Mouse (Mus musculus): ENCODE measurements around the gene Fam92b. TPM values are rescaled to one million over a fixed set of nuclear protein-coding genes. Genes with fewer than 3 reads are reported as not detected.

The Fam92b gene
- 1.6 and 3.0 TPM in 2 replicates for polyA plus RNA-seq (2016; fragmentation: Nextera tagmentation; extraction: Ambion mirVana)

DNA sequence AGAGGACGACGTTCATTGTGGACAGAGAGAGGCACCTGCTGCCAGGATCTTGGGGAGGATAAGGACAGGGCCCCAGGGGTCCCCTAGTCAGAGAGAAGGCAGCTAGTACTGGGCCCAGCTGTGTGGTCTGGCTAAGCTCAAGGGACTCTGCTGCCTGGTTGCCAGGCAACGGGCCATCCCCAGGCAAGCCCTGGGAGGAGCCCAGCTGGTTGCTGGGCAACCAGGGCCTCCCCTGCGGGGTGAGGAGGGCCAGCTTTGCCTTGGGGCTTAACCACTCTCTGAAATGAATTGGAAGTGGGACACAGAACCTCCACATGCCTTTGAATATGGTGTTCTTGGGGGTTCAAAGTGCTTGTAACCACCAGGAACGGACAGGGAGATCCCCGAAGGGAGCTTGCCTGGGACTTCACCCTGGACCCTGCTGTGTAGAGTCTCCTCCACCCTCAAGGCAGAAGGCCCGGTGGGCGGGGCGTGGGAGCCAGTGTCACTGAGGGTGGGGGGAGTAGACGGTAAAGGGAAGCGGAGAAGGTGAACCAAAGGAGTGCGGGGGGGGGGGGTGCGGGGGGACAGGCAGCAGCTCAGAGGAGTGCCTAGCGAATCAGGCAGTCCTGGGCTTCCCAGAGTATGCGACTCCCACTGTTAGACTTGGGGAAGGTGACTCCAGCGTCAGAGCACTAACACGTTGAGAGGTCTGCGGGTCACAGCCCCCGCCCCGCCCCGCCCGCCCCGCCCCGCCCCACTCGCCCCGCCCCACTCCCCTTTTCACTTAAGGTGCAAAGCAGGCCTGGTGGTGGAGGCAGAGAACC, at the start of gene Fam92b:
Gene Fam92b (minus strand): TSS at position 149 of the 806 bp plus-strand sequence.
- ATAC-seq (ENCODE audit: low FRiP score): peak; percentile 88
- Histone ChIP-seq H3K9ac (peak within 1 kb of the TSS; percentile 43), H3K9me3 (replicated peaks) (no peaks in the 10 kb centered on the region), H3K36me3 (no peaks in the 10 kb centered on the region), H3K4me3 (peak within 1 kb of the TSS; percentile 2; the same call in 1 of the 2 replicates), H3K4me1 (peaks cover 43% of the 10 kb centered on the region), H3K4me2 (replicated peaks) (peak within 1 kb of the TSS; percentile 51), H3K27me3 (peaks cover 28% of the 10 kb centered on the region), H3K27ac (peak within 1 kb of the TSS; percentile 91)
- 3% methylated on average over 15 of the region's 26 CpGs for WGBS

- H3K9me3 ChIP-seq (replicated peaks): no peaks in the 10 kb centered on the region
- no peaks in the 10 kb centered on the region for H3K36me3 ChIP-seq
- H3K4me3 ChIP-seq: no peak overlapping the region
- peak overlapping the region; percentile 11; the same call in 1 of the 2 replicates for H3K9ac ChIP-seq
- H3K27me3 ChIP-seq: peaks cover 15% of the 10 kb centered on the region
- H3K4me2 ChIP-seq (replicated peaks): no peak overlapping the region
- H3K4me1 ChIP-seq: peaks cover 68% of the 10 kb centered on the region
- ATAC-seq (ENCODE audit: low FRiP score): no peak
- peak overlapping the region; percentile 60 for H3K27ac ChIP-seq
- 25% methylated on average over 10 of the region's 10 CpGs for WGBS
These were observed 48.3 kb upstream of the Fam92b start for GRCm38 (mm10) chr8:120225421-120226151.

GRCm38 (mm10) chr8:120224521-120225420, 47.5 kb upstream of the Fam92b start:
- H3K36me3 ChIP-seq: no peaks in the 10 kb centered on the region
- peak overlapping the region; percentile 60 for H3K27ac ChIP-seq
- ATAC-seq (ENCODE audit: low FRiP score): no peak
- H3K9ac ChIP-seq: no peak overlapping the region
- H3K4me2 ChIP-seq (replicated peaks): no peak overlapping the region
- WGBS: 40% methylated on average over 11 of the region's 11 CpGs
- no peak overlapping the region for H3K4me3 ChIP-seq
- no peaks in the 10 kb centered on the region for H3K9me3 ChIP-seq (replicated peaks)
- H3K27me3 ChIP-seq: peaks cover 7% of the 10 kb centered on the region
- peaks cover 60% of the 10 kb centered on the region for H3K4me1 ChIP-seq

DNA sequence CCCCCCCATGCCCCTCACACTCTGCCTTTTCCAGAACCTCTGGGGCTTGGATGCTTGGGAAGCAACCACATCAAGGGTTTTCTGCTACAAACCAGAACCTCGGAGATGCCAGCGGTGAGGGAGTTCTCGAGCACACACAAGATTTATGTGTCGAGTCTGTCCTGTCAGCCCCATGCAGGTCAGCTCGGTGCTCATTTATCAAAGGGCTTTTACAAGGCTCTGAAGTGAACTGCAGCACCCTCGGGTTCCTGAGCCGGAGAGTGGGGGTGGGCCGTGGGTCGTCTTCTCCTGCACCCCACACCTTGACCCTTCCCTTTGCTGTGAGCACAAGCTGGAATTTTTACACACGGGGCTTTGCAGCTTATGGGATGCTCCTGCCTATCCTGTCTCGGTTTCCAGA, 45.3 kb upstream of the Fam92b start:
- no peak for ATAC-seq (ENCODE audit: low FRiP score)
- Histone ChIP-seq H3K4me2 (replicated peaks) (no peak overlapping the region), H3K27ac (0 out of 2 replicates have a peak overlapping the region, but pooled peaks have one; percentile 7), H3K4me3 (no peak overlapping the region), H3K9me3 (replicated peaks) (no peaks in the 10 kb centered on the region), H3K27me3 (no peaks in the 10 kb centered on the region), H3K36me3 (no peaks in the 10 kb centered on the region), H3K4me1 (peaks cover 51% of the 10 kb centered on the region), H3K9ac (no peak overlapping the region)
- WGBS: 47% methylated on average over 11 of the region's 11 CpGs

DNA sequence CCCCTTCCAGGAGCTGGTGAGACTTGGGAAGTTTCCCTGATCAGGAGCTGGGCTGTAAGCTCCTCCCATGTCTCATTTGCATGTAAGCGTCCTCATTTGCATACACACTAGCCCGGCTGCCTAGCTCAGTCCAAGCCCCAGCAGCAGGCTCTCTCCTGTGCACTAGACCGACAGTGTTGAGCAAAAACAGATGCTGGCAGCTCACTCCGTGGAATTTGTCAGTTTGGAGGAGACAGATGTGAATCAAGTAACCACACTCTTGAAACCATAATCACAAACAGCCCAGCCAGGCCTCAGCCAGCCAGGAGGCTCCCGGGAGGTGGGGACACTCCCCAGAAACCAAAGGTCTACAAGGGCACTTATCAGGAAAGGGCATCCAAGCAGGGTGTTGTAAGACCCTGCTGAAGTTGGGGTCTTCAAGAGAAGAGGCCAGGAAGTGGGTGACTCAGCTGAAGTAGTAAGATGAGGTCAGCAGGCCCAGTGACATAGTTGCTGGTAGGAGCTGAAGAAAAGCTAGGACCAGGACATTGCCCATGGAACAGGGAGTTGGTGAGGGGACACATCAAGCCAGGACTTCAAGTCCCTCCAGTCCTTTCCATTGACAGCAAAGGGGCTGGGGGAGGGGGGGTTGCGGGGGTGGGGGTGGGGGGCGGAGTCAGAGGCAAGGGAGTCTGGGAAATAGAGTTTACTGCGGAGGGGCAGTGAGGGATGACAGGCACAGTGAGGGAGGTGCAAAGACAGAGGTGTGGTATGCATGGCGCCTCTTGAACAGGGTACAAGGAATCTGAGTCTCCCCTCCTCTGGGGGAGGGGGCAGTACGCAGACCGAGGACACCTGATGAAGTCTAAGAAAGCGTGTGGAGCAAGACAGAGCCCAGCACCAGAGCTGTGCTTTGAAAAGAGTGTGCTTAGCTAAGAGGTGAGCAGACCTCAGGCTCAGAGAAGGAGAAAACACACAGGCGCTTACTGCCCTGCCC, 39.9 kb upstream of the Fam92b start:
- Histone ChIP-seq H3K9me3 (replicated peaks) (no peaks in the 10 kb centered on the region), H3K9ac (no peak overlapping the region), H3K4me2 (replicated peaks) (0 out of 2 replicates have a peak overlapping the region, but pooled peaks have one; percentile 8), H3K4me1 (peaks cover 33% of the 10 kb centered on the region), H3K27ac (peak overlapping the region; percentile 76), H3K27me3 (no peaks in the 10 kb centered on the region), H3K36me3 (no peaks in the 10 kb centered on the region), H3K4me3 (no peak overlapping the region)
- WGBS: 16% methylated on average over 13 of the region's 13 CpGs
- peak; percentile 81 for ATAC-seq (ENCODE audit: low FRiP score)

GRCm38 (mm10) chr8:120215416-120216141, 38.3 kb upstream of the Fam92b start:
- H3K4me1 ChIP-seq: peaks cover 41% of the 10 kb centered on the region
- H3K9ac ChIP-seq: no peak overlapping the region
- peak; percentile 67 for ATAC-seq (ENCODE audit: low FRiP score)
- no peaks in the 10 kb centered on the region for H3K9me3 ChIP-seq (replicated peaks)
- 35% methylated on average over 7 of the region's 7 CpGs for WGBS
- H3K4me3 ChIP-seq: no peak overlapping the region
- no peaks in the 10 kb centered on the region for H3K27me3 ChIP-seq
- peak overlapping the region; percentile 25 for H3K27ac ChIP-seq
- H3K4me2 ChIP-seq (replicated peaks): no peak overlapping the region
- no peaks in the 10 kb centered on the region for H3K36me3 ChIP-seq

DNA sequence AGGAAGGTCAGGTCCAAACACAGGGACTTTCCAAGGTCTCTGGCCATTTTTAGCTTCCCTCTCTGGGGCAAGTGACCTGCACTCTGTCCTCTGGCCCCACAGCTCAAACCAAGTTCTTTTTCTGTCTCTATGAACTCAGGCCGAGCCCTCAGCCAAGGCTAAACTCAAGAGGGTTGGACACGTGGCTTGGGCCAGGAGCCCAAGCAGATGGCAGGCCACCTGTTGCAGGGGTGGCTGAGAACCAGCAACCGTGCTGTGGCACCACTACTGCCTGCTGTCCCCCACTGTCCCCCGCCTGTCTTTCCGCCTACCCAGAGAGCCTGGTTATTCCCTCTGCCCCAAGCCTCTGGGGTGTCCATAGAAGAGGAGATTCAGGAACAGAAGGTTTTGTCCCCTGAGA, 36.7 kb upstream of the Fam92b start:
- H3K27ac ChIP-seq: no peak overlapping the region
- no peaks in the 10 kb centered on the region for H3K9me3 ChIP-seq (replicated peaks)
- H3K36me3 ChIP-seq: no peaks in the 10 kb centered on the region
- H3K4me1 ChIP-seq: peaks cover 46% of the 10 kb centered on the region
- WGBS: 56% methylated on average over 5 of the region's 5 CpGs
- no peak overlapping the region for H3K9ac ChIP-seq
- ATAC-seq (ENCODE audit: low FRiP score): no peak
- no peak overlapping the region for H3K4me2 ChIP-seq (replicated peaks)
- H3K27me3 ChIP-seq: no peaks in the 10 kb centered on the region
- H3K4me3 ChIP-seq: no peak overlapping the region

DNA sequence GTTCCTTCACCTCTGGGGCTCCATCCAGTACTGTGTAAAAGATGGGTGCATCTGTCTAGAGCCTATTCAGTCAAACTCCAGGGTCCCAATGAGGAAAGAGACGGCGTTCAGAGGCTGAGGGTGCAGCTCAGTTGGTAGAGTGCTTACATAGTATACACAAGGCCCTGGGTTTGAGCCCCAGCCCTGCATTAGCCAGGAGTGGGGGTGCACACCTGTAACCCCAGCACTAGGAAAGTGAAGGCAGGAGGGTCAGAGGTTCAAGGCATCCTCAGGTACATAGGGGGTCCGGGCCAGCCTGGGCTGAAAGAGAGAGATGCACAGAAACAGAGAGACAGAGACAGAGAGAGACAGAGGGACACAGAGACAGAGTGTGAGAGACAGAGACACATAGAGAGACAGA, 36.0 kb upstream of the Fam92b start:
- no peak overlapping the region for H3K27ac ChIP-seq
- H3K36me3 ChIP-seq: no peaks in the 10 kb centered on the region
- ATAC-seq (ENCODE audit: low FRiP score): no peak
- no peak overlapping the region for H3K4me2 ChIP-seq (replicated peaks)
- no peaks in the 10 kb centered on the region for H3K27me3 ChIP-seq
- no peak overlapping the region for H3K9ac ChIP-seq
- H3K9me3 ChIP-seq (replicated peaks): no peaks in the 10 kb centered on the region
- 90% methylated on average over 3 of the region's 3 CpGs for WGBS
- peaks cover 46% of the 10 kb centered on the region for H3K4me1 ChIP-seq
- no peak overlapping the region for H3K4me3 ChIP-seq

- H3K9ac ChIP-seq: no peak overlapping the region
- H3K4me3 ChIP-seq: no peak overlapping the region
- WGBS: 88% methylated on average over 7 of the region's 7 CpGs
- ATAC-seq (ENCODE audit: low FRiP score): no peak
- H3K27ac ChIP-seq: no peak overlapping the region
- H3K27me3 ChIP-seq: no peaks in the 10 kb centered on the region
- no peaks in the 10 kb centered on the region for H3K9me3 ChIP-seq (replicated peaks)
- no peaks in the 10 kb centered on the region for H3K36me3 ChIP-seq
- H3K4me1 ChIP-seq: peaks cover 46% of the 10 kb centered on the region
- H3K4me2 ChIP-seq (replicated peaks): no peak overlapping the region
These were observed 35.3 kb upstream of the Fam92b start for GRCm38 (mm10) chr8:120212596-120212995.

DNA sequence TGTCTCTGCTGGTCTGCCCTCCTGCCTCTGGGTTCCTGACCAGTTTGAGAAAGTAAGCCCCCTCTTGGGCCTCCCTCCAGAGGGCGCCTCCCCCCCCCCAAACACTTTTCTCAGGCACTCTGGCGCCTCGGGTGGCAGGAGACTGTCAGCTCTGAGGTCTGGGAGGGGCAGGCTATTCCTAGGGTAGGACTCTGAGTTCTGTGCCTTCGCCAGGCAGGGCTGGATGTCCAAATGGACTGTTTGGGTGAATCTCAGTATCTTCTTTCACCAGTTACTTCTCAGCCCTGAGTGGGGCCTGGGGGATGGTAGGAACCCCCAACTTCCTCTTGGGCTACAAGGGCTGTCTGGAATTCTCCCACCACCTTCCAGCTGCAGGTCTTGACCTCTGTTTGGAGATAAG, 34.1 kb upstream of the Fam92b start:
- Histone ChIP-seq H3K9me3 (replicated peaks) (no peaks in the 10 kb centered on the region), H3K9ac (no peak overlapping the region), H3K27me3 (no peaks in the 10 kb centered on the region), H3K4me2 (replicated peaks) (no peak overlapping the region), H3K4me1 (peaks cover 34% of the 10 kb centered on the region), H3K36me3 (no peaks in the 10 kb centered on the region), H3K4me3 (no peak overlapping the region), H3K27ac (no peak overlapping the region)
- ATAC-seq (ENCODE audit: low FRiP score): no peak
- WGBS: 8% methylated on average over 4 of the region's 4 CpGs
